Mouse (Mus musculus): ENCODE measurements around the gene Cmtr1. TPM values are rescaled to one million over a fixed set of nuclear protein-coding genes. Genes with fewer than 3 reads are reported as not detected.
"Not testable (repeated sequence)": the region's sequence is repeated elsewhere in the genome, so short reads cannot be mapped to it uniquely, and the experiment has no call there.

Gene Cmtr1
- polyA plus RNA-seq, 1 experiment from 2014 or later, result 135 TPM

- H3K9me3 ChIP-seq, result no peaks in the 10 kb centered on the region
- H3K27me3 ChIP-seq, result no peaks in the 10 kb centered on the region
- H3K4me3 ChIP-seq, result no peak overlapping the region
- H3K36me3 ChIP-seq, result peaks cover 6% of the 10 kb centered on the region; the same call in 1 of the 2 replicates
- no peak overlapping the region for H3K27ac ChIP-seq
- 0 out of 2 replicates have a peak overlapping the region, but pooled peaks have one; percentile 14 for H3K4me2 ChIP-seq (replicated peaks)
- peak overlapping the region; percentile 25; the same call in 1 of the 2 replicates for H3K9ac ChIP-seq
- WGBS, result 43% methylated on average over 19 of the region's 19 CpGs
- no peak for ATAC-seq (ENCODE audit: low FRiP score, low read depth)
- H3K4me1 ChIP-seq, result peaks cover 79% of the 10 kb centered on the region
These were observed 50.8 kb downstream of the Cmtr1 start for GRCm38 (mm10) chr17:29711076-29711744.

GRCm38 (mm10) chr17:29711745-29712431, 51.5 kb downstream of the Cmtr1 start:
- 0 out of 2 replicates have a peak overlapping the region, but pooled peaks have one; percentile 28 for H3K27ac ChIP-seq
- no peaks in the 10 kb centered on the region for H3K9me3 ChIP-seq
- ATAC-seq (ENCODE audit: low FRiP score, low read depth), result no peak
- 0 out of 2 replicates have a peak overlapping the region, but pooled peaks have one; percentile 13 for H3K9ac ChIP-seq
- peaks cover 76% of the 10 kb centered on the region for H3K4me1 ChIP-seq
- 0 out of 2 replicates have a peak overlapping the region, but pooled peaks have one; percentile 14 for H3K4me2 ChIP-seq (replicated peaks)
- WGBS, result 37% methylated on average over 8 of the region's 8 CpGs
- peaks cover 6% of the 10 kb centered on the region; the same call in 1 of the 2 replicates for H3K36me3 ChIP-seq
- H3K27me3 ChIP-seq, result no peaks in the 10 kb centered on the region
- no peak overlapping the region for H3K4me3 ChIP-seq

GRCm38 (mm10) chr17:29712565-29712964, 52.2 kb downstream of the Cmtr1 start:
- H3K36me3 ChIP-seq, result peaks cover 6% of the 10 kb centered on the region; the same call in 1 of the 2 replicates
- no peak for ATAC-seq (ENCODE audit: low FRiP score, low read depth)
- WGBS, result 24% methylated on average over 7 of the region's 7 CpGs
- H3K4me1 ChIP-seq, result peaks cover 72% of the 10 kb centered on the region
- no peaks in the 10 kb centered on the region for H3K27me3 ChIP-seq
- no peak overlapping the region for H3K4me3 ChIP-seq
- H3K9ac ChIP-seq, result no peak overlapping the region
- peak overlapping the region; percentile 28; the same call in 1 of the 2 replicates for H3K27ac ChIP-seq
- H3K4me2 ChIP-seq (replicated peaks), result 0 out of 2 replicates have a peak overlapping the region, but pooled peaks have one; percentile 1
- no peaks in the 10 kb centered on the region for H3K9me3 ChIP-seq

GRCm38 (mm10) chr17:29713734-29714133, 53.3 kb downstream of the Cmtr1 start:
- ATAC-seq (ENCODE audit: low FRiP score, low read depth); H3K27ac ChIP-seq; H3K36me3 ChIP-seq; H3K27me3 ChIP-seq; H3K9ac ChIP-seq; H3K9me3 ChIP-seq; H3K4me2 ChIP-seq (replicated peaks); H3K4me3 ChIP-seq: not testable (repeated sequence)
- H3K4me1 ChIP-seq, result peaks cover 60% of the 10 kb centered on the region
- 95% methylated on average over 4 of the region's 4 CpGs for WGBS

- Histone ChIP-seq H3K9ac (peak within 1 kb of the TSS; percentile 74), H3K4me1 (peaks cover 29% of the 10 kb centered on the region), H3K27me3 (no peaks in the 10 kb centered on the region), H3K4me2 (replicated peaks) (peak within 1 kb of the TSS; percentile 78), H3K36me3 (peaks cover 6% of the 10 kb centered on the region; the same call in 1 of the 2 replicates), H3K9me3 (no peaks in the 10 kb centered on the region), H3K4me3 (peak within 1 kb of the TSS; percentile 59), H3K27ac (peak within 1 kb of the TSS; percentile 23; the same call in 1 of the 2 replicates)
- peak; percentile 94 for ATAC-seq (ENCODE audit: low FRiP score, low read depth)
- WGBS, result 5% methylated on average over 41 of the region's 41 CpGs
These were observed 56.5 kb downstream of the Cmtr1 start, which contains the start of gene Ccdc167 for GRCm38 (mm10) chr17:29716732-29717445. Ccdc167 (minus strand) TSS chr17:29717044.

GRCm38 (mm10) chr17:29718660-29719059, 58.3 kb downstream of the Cmtr1 start:
- WGBS, result 87% methylated on average over 8 of the region's 8 CpGs
- ATAC-seq (ENCODE audit: low FRiP score, low read depth), result no peak
- Histone ChIP-seq H3K27ac (no peak overlapping the region), H3K4me2 (replicated peaks) (no peak overlapping the region), H3K9me3 (no peaks in the 10 kb centered on the region), H3K9ac (no peak overlapping the region), H3K27me3 (no peaks in the 10 kb centered on the region), H3K4me3 (no peak overlapping the region), H3K36me3 (peaks cover 6% of the 10 kb centered on the region; the same call in 1 of the 2 replicates), H3K4me1 (peaks cover 14% of the 10 kb centered on the region)

- no peak overlapping the region for H3K4me3 ChIP-seq
- 78% methylated on average over 13 of the region's 13 CpGs for WGBS
These were observed 59.5 kb downstream of the Cmtr1 start for GRCm38 (mm10) chr17:29719628-29720575.

GRCm38 (mm10) chr17:29720755-29721365, 60.5 kb downstream of the Cmtr1 start:
- Histone ChIP-seq H3K4me3 (no peak overlapping the region), H3K9me3 (no peaks in the 10 kb centered on the region), H3K27me3 (no peaks in the 10 kb centered on the region), H3K36me3 (no peaks in the 10 kb centered on the region), H3K27ac (no peak overlapping the region), H3K4me2 (replicated peaks) (no peak overlapping the region), H3K4me1 (peaks cover 10% of the 10 kb centered on the region), H3K9ac (no peak overlapping the region)
- no peak for ATAC-seq (ENCODE audit: low FRiP score, low read depth)
- 57% methylated on average over 11 of the region's 11 CpGs for WGBS

More at GRCm38 (mm10) chr17:29719628-29720575, 59.5 kb downstream of the Cmtr1 start:
- Histone ChIP-seq H3K4me1 (peaks cover 14% of the 10 kb centered on the region), H3K27me3 (no peaks in the 10 kb centered on the region), H3K27ac (no peak overlapping the region), H3K36me3 (no peaks in the 10 kb centered on the region), H3K4me2 (replicated peaks) (no peak overlapping the region), H3K9ac (no peak overlapping the region), H3K9me3 (no peaks in the 10 kb centered on the region)
- ATAC-seq (ENCODE audit: low FRiP score, low read depth), result no peak

- WGBS, result 67% methylated on average over 6 of the region's 6 CpGs
- H3K27me3 ChIP-seq, result no peaks in the 10 kb centered on the region
- ATAC-seq (ENCODE audit: low FRiP score, low read depth), result no peak
- no peaks in the 10 kb centered on the region for H3K4me1 ChIP-seq
- H3K4me3 ChIP-seq, result no peak overlapping the region
- no peaks in the 10 kb centered on the region for H3K9me3 ChIP-seq
- no peak overlapping the region for H3K4me2 ChIP-seq (replicated peaks)
- no peak overlapping the region for H3K9ac ChIP-seq
- no peaks in the 10 kb centered on the region for H3K36me3 ChIP-seq
- no peak overlapping the region for H3K27ac ChIP-seq
These were observed 64.2 kb downstream of the Cmtr1 start for GRCm38 (mm10) chr17:29724610-29725009.

- no peaks in the 10 kb centered on the region for H3K9me3 ChIP-seq
- ATAC-seq (ENCODE audit: low FRiP score, low read depth), result no peak
- H3K27ac ChIP-seq, result no peak overlapping the region
- no peaks in the 10 kb centered on the region for H3K36me3 ChIP-seq
- no peak overlapping the region for H3K4me2 ChIP-seq (replicated peaks)
- no peaks in the 10 kb centered on the region for H3K27me3 ChIP-seq
- no peak overlapping the region for H3K4me3 ChIP-seq
- WGBS, result 72% methylated on average over 6 of the region's 6 CpGs
- H3K4me1 ChIP-seq, result no peaks in the 10 kb centered on the region
- no peak overlapping the region for H3K9ac ChIP-seq
These were observed 64.7 kb downstream of the Cmtr1 start for GRCm38 (mm10) chr17:29725027-29725620.
